Mouse (Mus musculus) small intestine, adult 2 months (tissue): ENCODE measurements around the gene Sept9. TPM values are rescaled to one million over a fixed set of nuclear protein-coding genes. Genes with fewer than 3 reads are reported as not detected.

Experiments
- H3K27ac ChIP-seq: fragments of 200-500 bp; 2 replicates; pipeline ENCODE4 v1.5.1; 2012; ENCODE audit warnings: low read depth, low read length, control low read depth, inconsistent platforms; ENCODE audit not compliant: insufficient read depth
- H3K27me3 ChIP-seq: fragments of 200-500 bp; 2 replicates; pipeline ENCODE4 v1.6.1; 2012; ENCODE audit warnings: mild to moderate bottlenecking, moderate library complexity, low read length, inconsistent platforms; ENCODE audit not compliant: control insufficient read depth, insufficient read depth
- H3K36me3 ChIP-seq: fragments of 200-500 bp; 2 replicates; pipeline ENCODE4 v1.6.1; 2012; ENCODE audit warnings: mild to moderate bottlenecking, low read length, control low read depth, inconsistent platforms; ENCODE audit not compliant: control insufficient read depth, insufficient read depth
- H3K4me1 ChIP-seq: fragments of 200-500 bp; 2 replicates; pipeline ENCODE4 v1.6.1; 2012; ENCODE audit warnings: low read length, inconsistent platforms, mixed read lengths; ENCODE audit not compliant: control insufficient read depth, insufficient read depth, insufficient read length
- H3K4me3 ChIP-seq: fragments of 200-500 bp; 2 replicates; pipeline ENCODE4 v1.5.1; 2012; ENCODE audit warnings: low read depth, mild to moderate bottlenecking, control low read depth, inconsistent platforms, low read length, moderate library complexity
- CTCF ChIP-seq: fragments of 200-500 bp; IDR thresholded peaks from 2 replicates; pipeline ENCODE4 v1.5.1; 2012; ENCODE audit warnings: low read depth, mild to moderate bottlenecking, control low read depth, inconsistent platforms, low read length, moderate library complexity, mixed read lengths; ENCODE audit not compliant: insufficient replicate concordance, insufficient read length; ENCODE audit errors: extremely low read depth
- POLR2A ChIP-seq: fragments of 200-500 bp; IDR thresholded peaks from 2 replicates; pipeline ENCODE4 v1.6.1; 2012; ENCODE audit warnings: low read depth, mild to moderate bottlenecking, control low read depth, inconsistent platforms, low read length, moderate library complexity
- WGBS: fragments of 180-500 bp; shearing (Covaris S2); methylation state at CpG from one replicate; pipeline ENCODE4 v1.1.7; 2018; 5-methylcytosine and 5-hydroxymethylcytosine counted together
- polyA plus RNA-seq: library from polyadenylated mRNA; depleted of rRNA; stranded (reverse); fragments of >200 nt; gene quantifications from 2 replicates; pipeline ENCODE4 v1.2.3, GENCODE M21; 2012

The Sept9 gene
- polyA plus RNA-seq, 1 experiment: 31.0 TPM

DNA sequence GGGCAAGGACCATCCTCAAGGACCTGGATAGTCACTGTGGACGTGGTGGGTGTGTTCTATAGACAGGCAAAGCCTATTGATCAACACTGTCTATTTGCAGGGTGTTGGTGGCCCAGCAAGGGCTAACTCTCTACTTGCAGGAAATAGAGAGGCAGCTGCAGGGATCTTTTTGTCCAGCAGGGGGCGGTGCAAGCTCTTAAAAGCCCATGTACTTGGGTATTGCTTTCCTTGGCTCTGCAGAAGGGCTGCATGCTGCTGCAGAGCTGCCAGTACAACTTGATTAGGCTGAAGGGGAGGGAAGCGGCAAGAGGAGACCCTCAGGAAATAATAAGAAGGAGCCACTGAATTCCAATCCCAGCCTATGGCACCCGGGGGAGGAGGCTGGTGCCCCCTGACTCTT, 38.7 kb downstream of the Sept9 start:
- H3K36me3 ChIP-seq: no peaks in the 10 kb centered on the region
- no peak overlapping the region for H3K27ac ChIP-seq
- 12% methylated on average over 4 of the region's 4 CpGs for WGBS
- no peaks in the 10 kb centered on the region; the same call in 1 of the 2 replicates for H3K27me3 ChIP-seq
- H3K4me1 ChIP-seq: peaks cover 20% of the 10 kb centered on the region
- TF ChIP-seq POLR2A (no peak), CTCF (peak; percentile 91)
- H3K4me3 ChIP-seq: no peak overlapping the region

DNA sequence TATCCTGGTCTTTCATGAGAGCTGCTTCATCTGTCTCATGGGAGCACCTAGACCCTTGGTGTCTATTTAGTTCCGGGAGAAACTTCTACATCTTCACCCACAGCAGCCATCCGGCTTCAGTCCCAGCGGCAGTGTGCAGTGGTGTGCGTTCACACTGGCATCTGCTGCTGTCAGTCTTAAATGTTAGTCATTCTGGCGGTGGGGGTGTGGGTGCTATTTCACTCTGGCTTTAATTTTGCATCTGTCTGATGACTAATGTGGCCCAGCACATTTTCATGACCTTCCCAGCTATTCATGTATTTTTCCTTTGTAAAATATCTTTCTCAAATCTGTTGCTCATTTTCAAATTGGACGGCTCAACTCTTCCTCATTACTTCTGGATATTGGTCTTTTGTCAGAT, 40.2 kb downstream of the Sept9 start:
- no peak overlapping the region for H3K4me3 ChIP-seq
- TF ChIP-seq CTCF (no peak), POLR2A (no peak)
- H3K27ac ChIP-seq: no peak overlapping the region
- WGBS: 92% methylated on average over 6 of the region's 6 CpGs
- no peaks in the 10 kb centered on the region for H3K36me3 ChIP-seq
- peaks cover 10% of the 10 kb centered on the region for H3K4me1 ChIP-seq
- H3K27me3 ChIP-seq: no peaks in the 10 kb centered on the region

DNA sequence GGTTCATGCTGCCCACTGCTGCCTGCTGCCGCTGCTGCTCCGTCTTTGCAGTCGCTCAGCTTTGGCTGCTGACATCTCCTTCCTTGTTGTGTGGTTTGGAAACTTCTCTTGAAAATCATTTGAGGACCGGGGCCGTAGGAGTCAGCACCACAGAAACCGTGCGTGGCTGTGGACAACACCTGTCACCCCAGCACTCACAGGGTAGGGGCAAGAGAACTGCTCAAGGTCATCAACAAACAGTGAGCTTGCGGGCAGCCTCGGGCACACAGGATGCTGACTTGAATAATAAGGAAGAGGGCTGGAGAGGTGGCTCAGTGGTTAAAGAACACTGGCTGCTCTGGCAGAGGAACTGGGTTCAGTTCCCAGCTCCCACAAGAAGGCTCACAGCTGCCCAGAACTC, 40.9 kb downstream of the Sept9 start:
- peaks cover 8% of the 10 kb centered on the region for H3K4me1 ChIP-seq
- TF ChIP-seq POLR2A (no peak), CTCF (no peak)
- no peak overlapping the region for H3K4me3 ChIP-seq
- WGBS: 79% methylated on average over 9 of the region's 9 CpGs
- H3K36me3 ChIP-seq: no peaks in the 10 kb centered on the region; the same call in 1 of the 2 replicates
- H3K27me3 ChIP-seq: no peaks in the 10 kb centered on the region
- H3K27ac ChIP-seq: no peak overlapping the region

DNA sequence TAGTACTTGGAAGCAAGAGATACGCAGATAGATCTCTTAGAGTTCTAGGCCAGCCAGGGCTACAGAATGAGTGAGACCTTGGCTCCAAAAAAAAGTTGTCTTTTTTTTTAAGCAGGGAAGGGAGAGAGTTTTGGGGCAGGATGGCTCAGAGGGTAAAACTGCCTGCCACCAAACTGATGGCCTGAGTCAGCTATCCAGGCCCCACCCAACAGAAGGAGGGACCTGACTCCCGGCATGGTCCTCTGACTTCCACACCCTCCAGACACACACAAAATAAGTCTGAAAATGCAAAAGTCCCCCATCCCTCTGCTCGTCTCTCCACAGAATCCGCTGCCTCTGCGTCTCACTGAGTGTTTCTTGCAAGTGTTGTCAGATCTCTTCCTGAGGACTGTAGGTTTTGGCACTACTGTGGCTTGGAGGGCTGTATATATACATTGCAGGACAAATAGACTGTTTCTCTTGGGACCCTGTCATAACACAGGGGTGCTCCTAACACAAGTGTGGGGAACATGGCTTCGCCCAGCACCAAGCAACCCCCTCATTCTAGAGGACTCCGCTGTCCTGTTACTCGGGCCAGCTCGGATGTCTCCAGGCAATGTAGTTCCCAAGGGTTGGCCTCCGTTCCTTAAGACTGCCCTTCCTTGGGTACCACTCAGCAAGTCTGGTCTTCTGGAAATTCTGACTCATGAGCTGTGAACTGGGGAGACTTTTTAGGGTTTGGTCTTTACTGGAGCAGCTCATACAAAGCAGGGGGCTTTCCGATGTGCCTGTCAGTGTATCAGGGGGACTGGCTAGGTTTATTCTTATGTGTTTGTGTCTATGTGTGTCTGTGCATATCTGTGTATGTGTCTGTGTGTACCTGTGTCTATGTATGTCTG, 41.6 kb downstream of the Sept9 start:
- no peaks in the 10 kb centered on the region; the same call in 1 of the 2 replicates for H3K36me3 ChIP-seq
- no peak overlapping the region for H3K4me3 ChIP-seq
- no peak overlapping the region for H3K27ac ChIP-seq
- TF ChIP-seq CTCF (no peak), POLR2A (no peak)
- WGBS: 85% methylated on average over 11 of the region's 11 CpGs
- H3K27me3 ChIP-seq: no peaks in the 10 kb centered on the region
- H3K4me1 ChIP-seq: peaks cover 10% of the 10 kb centered on the region

DNA sequence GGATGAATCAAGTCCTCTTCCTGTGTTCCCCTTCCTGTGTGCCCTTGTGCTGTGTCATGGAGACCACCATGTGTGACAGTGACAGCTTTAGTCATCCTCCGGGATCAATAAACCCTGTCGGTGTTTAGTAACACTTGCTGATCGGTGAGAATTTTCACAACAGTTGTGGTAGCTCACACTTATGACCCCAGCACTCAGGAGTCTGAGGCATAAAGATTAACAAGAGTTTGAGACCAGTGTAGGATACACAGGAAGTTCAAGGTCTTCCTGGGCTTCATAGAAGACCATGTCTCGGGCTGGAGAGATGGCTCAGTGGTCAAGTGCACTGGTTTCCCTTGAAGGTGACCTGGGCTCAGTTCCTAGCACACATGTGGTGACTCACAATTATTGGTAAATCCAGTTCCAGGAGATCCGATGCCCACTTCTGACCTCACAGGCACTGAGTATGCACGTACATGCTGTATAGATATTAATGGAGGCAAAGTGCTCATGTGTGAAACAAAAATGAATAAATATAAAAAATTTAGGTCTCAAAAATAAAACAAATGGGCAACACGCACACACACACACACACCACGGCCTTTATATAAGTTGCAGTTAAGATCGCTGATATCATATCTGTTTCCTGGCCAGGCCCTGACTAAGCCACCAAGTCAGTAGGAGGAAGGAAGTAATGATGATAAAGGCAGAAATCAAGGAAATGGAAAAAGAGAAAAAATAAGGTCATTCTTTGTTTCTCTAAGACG, 43.1 kb downstream of the Sept9 start:
- 68% methylated on average over 10 of the region's 10 CpGs for WGBS
- Histone ChIP-seq H3K4me3 (no peak overlapping the region), H3K27me3 (no peaks in the 10 kb centered on the region), H3K4me1 (peaks cover 14% of the 10 kb centered on the region), H3K36me3 (no peaks in the 10 kb centered on the region; the same call in 1 of the 2 replicates), H3K27ac (no peak overlapping the region)
- TF ChIP-seq POLR2A (no peak), CTCF (no peak)

DNA sequence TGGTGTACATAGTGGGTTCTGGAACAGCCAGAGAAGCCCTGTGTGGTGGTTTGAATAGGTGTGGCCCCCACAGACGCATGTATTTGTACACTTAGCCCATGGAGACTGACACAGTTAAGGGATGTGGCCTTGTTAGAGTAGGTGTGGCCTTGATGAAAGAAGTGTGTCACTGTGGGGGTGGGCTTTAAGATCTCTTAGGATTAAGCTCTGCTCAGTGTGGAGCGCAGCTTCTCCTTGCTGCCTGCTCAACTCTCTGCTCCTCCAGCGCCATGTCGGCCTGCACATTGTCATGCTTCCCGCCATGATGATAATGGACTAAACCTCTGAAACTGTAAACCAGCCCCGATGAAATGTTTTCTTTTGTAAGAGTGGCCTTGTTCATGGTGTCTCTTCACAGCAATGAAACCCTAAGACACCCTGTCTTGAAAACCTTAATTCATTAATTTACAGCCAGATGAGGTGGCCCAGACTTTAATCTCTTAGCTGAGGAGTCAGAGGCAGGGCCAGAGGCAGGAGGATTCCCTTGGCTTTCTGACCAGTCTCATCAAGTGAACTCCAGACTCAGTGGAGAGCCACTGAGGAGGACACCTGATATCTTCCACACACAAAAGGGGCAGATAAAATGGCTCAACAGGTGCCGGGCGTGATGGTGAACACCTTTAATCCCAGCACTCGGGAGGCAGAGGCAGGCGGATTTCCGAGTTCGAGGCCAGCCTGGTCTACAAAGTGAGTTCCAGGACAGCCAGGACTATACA, 44.3 kb downstream of the Sept9 start:
- Histone ChIP-seq H3K27ac (no peak overlapping the region), H3K27me3 (no peaks in the 10 kb centered on the region), H3K4me1 (peaks cover 14% of the 10 kb centered on the region), H3K36me3 (no peaks in the 10 kb centered on the region; the same call in 1 of the 2 replicates), H3K4me3 (no peak overlapping the region)
- TF ChIP-seq CTCF: no peak
- no peak for TF ChIP-seq POLR2A
- WGBS: 91% methylated on average over 12 of the region's 12 CpGs
